Mouse (Mus musculus) kidney, postnatal 4 days (tissue): ENCODE results near the gene Esrra.

Experiments used
- DNase-seq, 2 experiments: peaks; one replicate each; pipeline ENCODE4 v3.0.0; 2021; ENCODE audit warnings: mixed read lengths in 2 of 2

Gene Esrra

DNA sequence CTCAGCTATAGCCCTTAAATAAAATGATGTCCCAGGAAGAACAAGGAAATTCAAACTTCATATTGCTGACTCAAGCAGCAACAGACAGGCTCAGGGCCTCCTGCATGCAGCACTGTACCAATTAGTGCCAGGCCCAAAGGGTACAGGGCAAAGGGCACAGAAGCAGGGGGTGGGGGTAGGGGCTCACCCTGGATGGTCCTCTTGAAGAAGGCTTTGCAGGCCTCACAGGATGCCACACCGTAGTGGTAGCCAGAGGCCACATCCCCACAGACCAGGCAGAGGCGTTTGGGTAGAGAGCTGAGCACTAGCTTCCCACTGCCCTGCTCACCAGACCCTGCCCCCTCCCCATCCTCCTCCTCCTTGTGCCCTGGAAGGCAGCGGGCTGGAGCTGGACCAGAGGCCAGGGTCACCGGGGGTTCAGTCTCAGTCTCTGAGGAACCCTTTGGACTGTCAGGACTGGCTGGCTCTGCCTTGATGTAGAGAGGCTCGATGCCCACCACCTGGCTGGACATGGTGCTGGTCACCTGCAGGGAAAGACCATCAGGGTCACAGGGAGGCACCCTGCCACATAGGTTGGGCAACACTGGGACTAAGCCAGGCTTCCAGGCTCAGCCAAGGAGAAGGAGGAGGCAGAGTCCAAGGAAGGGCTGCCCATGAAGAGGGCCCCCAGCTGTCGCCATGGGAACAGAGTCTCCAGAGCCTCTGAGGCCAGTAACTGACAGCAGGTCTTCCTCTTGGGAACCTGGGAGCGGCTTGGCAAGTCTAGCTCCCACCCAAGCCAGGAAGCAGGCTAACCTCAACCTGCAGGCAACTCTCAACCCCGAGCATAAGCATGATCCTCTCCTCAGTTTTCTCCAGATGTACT is 1.5 kb downstream of the Esrra start:
- peak; percentile 68 to 80 for DNase-seq

DNA sequence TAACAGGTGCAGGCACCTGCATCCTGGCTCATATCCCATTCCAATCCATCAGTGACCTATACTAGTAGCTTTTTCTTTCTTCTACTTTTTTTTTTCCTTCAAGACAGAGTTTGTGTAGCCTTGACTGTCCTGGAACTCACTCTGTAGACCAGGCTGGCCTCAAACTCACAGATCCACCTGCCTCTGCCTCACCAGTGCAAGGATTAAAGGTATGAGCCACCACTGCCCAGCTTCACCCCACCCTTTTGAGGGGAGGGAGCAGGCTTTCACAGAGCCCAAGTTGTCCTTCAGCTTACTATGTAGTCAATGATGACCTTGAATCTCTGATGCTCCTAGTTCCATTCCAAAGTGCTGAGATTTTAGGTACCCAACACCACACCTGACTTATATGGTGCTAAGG is 2.2 kb downstream of the Esrra start:
- no peak for DNase-seq

DNA sequence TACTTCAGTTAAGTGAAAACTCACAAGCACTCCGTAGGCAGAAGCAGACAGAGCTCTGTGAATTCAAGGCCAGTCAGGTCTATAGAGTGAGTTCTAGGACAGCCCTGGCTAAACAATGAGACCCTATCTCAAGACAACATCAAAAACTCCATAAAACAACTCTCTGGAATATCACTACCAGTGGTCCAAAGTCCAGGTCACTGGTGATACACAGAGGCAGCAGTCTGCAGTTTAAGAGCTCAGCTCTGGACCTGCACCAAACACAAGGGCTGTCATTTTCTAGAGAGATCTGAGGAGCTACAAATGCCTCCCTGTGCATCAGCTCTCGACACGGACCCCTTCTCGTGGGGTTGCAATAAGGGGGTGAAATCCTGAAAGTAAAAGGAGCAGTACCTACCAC is 3.3 kb downstream of the Esrra start:
- DNase-seq, result no peak

DNA sequence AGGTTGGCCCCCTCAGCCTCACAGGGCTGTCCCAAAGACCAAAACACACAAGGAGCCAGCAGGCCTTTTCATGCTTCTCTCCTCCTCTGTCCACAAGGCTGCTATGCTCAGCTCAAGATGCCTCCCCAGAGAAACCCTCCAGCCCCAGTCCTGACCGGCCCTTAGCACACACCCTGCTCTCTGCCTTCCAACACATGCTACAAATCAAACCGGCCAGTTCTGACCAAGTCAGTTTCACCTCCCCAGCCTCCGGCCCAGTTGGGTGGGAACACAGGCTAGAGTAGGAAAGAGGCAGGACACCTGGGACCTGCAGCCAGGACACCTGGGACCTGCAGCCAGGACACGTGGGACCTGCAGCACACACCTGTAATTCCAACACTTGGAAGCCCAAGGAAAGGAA is 5.1 kb downstream of the Esrra start:
- DNase-seq, result no peak

DNA sequence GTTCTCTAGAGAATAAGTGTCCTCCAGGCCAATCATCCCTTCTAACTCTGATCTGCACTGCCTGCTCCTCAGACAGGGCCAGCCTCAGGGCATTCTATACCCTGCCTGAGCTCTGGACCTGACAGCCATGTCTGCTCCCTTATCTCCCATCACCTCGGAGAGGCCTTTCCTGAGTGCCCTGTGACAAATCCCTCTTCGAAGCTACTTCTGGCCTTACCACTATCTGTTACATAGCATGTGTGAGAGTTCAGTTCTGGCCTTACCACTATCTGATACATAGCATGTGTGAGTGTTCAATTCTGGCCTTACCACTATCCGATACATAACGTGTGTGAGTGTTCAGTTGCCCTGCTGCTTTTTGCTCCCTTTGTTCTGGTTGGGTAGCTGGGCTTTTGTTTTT is 6.3 kb downstream of the Esrra start:
- DNase-seq, result no peak

DNA sequence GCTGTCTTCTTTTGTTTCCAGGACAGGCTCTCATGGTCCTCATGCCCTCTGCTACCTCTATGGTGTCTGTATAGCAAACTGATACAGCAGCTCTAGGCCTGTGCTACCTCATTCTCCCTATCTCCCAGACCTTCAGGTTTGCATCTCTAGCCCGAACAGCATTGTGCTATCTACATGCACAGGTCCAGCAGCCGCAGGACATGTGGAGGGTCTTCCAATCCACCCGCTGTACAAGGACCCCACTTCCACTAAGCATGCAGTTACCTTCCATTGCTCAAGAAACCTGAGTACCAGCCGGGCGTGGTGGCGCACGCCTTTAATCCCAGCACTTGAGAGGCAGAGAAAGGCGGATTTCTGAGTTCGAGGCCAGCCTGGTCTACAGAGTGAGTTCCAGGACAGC is 7.1 kb downstream of the Esrra start:
- DNase-seq, result no peak

DNA sequence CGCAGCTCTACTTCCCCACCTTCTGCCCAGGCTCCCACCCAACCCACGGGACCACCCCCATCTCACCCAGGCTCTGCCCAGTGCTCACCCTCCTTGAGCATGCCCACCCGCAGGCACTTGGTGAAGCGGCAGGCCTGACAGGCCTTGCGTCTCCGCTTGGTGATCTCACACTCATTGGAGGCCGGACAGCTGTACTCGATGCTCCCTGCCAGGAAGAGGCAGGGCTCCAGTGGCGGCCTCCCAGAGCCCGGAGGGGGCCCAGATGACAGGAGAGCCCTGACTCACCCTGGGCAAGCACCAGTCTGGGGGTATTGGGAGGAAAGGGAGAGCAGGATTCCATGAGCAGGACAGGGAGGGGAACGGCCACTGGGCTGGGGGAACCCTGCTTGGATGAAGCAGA is 7.6 kb downstream of the Esrra start:
- DNase-seq, result no peak

DNA sequence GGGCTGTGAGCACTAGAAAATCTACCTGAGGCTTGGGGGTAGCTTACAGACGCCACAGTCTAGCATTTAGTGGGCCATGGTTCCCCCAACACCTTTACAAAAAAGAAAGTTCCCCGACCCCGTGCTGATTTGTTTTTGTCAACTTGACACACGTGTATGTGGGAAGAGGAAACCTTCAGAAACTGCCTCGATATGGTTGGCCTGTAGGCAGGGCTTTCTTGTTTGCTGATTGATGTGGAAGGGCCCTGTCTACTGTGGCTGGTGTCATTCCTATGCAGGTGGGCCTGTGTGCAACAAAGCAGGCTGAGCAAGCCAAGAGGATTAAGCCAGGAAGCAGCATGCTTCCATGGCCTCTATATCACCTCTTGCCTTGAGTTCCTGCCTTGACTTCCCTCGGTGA is 8.6 kb downstream of the Esrra start:
- DNase-seq, result no peak

DNA sequence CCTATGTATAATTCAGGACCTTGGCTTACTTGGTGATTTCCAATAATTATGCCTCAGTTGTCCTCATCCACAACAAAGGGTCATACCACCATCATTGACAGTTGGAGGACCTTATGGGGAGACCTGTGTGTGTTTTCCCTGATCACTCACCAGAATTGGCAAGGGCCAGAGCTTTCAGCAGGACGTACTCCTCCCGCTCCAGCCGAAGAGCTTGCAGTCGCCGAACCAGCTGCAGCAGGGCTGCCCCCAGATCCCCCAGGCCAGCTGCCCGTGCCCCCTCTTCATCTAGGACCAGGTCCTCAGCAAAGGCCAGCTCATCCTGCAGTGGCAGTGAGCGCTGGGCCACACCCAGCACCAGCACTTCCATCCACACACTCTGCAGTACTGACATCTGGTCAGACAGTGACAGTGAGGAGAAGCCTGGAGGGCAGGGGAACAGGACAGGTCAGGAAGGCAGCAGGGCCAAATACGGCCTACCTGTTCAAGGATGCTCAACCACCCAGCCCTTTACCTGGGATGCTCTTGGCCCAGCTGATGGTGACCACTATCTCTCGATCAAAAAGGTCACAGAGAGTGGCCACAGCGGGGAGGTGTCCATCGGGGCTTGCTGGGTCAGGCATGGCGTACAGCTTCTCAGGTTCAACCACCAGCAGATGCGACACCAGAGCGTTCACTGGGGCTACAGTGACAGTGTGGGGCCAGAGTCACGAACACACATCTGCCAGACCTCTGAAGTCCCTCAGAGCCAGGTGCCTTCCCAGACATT is 9.2 kb downstream of the Esrra start:
- no peak for DNase-seq

DNA sequence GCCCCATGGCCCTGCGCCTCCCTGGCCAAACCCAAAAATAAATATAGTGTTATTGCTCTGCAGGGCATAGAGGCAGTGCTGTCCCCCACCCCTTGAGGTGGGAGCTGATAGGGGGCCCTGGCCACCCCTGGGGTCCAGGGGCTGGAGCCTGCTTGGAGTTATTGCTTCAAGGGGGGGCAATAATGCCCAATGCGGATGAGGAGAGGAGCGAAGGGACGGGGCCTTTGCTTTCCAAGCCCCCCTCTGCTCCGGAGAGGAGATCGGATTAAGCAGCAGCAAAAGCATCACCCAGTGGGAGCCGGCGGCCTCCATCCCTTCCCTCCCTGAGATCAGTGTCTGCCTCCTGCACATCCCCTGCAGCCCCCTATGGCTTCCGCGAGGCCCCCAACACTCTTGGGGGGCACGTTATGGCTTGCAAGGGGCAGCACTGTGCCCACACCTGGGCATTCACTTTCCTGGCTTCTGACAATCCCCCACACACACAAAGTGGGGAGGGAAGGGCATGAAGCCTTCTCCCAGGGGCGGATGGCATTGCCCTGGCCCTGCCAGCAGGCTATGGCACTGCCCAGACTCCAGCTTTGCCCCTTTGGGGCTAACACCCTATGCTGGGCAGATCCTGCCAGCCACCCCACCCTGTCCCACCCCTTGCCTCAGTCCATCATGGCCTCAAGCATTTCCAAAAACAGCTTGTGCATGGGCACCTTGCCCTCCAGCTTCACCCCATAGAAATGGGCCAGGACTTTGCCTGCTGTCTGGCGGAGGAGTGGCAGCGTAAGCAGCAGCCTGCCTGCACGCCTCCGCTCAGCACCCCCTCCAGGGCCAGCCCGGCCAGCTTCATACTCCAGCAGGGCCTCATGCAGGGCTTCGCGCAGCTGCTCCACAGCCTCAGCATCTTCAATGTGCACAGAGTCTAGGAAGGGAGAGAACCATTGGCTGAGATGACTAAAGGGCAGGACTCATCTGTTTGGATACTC is 10.2 kb downstream of the Esrra start:
- DNase-seq, result no peak

DNA sequence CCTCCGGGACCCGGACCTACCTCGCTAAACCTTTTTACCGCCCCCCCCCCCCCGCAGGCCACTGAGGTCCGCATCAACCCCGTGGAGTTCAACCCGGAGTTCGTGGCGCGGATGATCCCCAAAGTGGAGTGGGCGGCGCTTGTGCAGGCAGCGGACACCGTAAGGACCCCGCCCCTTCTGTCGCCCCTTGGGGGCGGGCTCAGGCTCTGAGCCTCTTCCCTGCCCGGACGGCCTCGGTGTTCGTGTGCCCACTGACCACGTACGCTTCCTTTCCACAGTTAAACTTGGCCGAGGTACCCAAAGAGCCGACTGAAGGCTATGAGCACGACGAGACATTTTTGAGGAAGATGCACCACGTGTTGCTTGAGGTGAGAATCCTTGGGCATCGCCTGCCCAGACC is 11.3 kb downstream of the Esrra start:
- DNase-seq, result peak; percentile 69 to 82

DNA sequence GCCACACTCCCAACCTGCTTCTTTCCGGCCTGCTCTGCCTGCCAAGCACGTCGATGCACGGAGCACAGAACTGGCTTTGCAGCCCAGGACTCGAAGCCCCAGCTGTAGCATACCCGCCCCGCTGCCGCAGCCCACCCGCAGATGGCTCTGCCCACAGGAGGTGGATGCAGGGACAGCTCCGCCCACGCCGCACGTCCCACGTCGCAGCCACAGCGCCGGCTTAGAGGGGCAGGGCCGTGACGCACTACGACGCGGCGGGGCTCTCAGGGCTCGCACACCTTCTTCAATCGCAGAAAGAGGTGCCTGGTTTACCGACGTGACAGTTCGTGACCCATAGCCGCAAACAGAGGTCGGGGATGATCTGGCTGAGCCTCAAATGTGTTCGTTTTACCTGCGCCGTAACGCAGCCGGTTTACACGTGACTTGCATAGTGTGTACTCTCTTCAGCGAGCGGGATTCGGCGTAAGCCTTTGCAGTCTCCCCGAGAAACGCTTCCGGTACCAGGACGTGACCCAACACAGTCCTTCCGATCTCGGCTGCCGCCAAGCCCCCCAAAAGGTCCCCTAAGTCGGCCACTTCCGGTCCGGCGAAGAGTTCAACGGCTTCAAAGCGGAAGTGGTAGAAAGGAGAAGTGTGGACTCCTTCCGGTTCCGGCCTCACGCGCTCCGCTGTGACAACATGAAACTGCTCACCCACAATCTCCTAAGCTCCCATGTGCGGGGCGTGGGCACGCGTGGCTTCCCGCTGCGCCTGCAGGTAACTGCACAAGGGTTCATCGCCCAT is 11.9 kb downstream of the Esrra start, which contains the start of the genes Trmt112 and Prdx5:
Gene Trmt112, plus strand, starts transcription at position 192 of the 783 bp plus-strand sequence.
Gene Prdx5, minus strand, starts transcription at position 600 of the 783 bp plus-strand sequence.
- peak; percentile 93 to 97 for DNase-seq

DNA sequence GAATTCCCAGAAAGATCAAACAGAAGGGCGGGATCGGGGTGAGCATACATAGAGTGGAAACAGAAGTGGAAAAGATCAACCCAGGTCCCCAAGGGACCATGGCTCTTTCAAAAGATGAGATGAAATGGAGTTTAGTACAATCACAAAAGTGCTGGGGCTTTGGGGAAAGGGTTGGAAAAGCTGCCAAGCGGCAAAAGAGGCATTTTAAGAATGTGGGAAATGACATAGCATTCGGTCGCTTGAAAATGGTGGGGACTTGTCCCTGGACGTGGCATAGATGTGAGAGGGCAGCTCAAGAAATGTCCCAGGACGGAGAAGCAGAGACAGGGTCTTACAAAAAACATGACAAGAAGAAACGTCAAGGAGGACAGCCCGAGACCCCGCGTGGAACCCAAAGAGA is 12.6 kb downstream of the Esrra start:
- DNase-seq, result peak in 1 of 2 experiments; percentile 42

DNA sequence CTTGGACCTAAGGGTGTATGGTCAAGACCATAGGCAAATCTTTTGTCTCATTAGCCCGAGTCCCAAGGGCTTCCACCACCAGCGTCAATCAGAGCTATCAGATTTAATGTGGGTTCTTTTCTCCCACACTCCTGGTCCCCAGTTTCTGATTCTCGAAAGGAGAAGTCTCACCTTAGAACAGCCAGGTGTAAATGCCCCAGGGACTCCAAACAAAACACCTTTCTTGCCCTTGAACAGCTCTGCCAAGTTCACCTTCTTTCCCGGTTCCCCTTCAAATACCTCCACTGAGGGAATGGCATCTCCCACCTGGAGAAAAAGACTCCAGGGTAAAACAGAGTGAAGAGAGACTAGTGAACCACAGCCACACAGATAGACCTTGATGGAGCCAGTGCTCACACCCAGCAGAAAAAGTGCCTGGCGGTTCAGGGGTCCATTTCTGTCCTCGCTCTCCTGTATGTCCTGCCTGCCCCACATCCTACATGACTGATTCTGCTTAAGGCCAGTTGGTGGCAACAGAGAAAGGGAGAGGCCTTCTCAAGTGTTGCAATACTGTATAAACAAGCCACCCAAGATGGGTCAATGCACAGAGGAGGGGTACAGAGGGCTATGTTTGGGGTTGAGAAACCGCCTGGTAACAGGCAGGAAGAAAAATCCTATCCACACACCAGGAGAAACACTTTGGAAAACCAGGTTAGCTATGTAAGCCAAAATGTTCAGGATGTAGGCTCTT is 13.6 kb downstream of the Esrra start:
- DNase-seq, result no peak

DNA sequence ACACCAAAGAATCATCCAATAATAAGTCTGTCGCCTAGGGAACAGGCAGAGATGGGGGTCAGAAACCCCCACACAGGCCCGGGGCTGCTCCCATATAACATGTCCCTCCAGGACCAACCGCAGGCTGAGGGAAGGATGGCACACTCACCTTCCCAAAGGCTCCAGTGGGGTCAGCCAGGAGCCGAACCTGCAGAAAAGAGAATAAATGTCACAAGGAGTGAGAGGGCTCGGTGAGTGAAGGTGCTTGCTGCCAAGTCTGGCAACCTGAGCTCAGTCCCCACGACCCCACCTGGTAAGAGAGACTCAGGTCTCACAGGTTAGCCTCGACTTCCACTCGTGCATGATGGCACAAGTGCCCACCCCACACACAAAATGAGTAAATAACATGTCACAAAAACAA is 14.5 kb downstream of the Esrra start:
- no peak for DNase-seq

DNA sequence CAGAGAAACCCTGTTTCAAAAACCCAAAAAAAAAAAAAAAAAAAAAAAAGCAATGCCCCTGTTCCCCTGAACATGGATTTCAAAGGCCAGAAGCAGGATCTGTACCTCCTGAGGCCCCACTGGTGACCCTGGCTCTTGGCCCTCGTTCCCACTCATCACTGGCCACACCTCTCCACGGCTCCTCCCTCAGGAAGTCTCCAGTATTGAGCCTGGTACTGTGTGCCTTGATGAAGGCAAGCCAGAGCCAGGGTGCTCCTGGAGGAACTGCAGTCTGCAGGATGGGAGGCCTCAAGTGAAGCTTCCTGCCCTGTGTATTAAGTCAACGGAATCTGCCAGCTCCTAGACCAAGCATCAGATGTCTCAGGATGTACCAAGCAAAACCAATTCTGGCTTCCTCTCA is 15.4 kb downstream of the Esrra start:
- no peak for DNase-seq

DNA sequence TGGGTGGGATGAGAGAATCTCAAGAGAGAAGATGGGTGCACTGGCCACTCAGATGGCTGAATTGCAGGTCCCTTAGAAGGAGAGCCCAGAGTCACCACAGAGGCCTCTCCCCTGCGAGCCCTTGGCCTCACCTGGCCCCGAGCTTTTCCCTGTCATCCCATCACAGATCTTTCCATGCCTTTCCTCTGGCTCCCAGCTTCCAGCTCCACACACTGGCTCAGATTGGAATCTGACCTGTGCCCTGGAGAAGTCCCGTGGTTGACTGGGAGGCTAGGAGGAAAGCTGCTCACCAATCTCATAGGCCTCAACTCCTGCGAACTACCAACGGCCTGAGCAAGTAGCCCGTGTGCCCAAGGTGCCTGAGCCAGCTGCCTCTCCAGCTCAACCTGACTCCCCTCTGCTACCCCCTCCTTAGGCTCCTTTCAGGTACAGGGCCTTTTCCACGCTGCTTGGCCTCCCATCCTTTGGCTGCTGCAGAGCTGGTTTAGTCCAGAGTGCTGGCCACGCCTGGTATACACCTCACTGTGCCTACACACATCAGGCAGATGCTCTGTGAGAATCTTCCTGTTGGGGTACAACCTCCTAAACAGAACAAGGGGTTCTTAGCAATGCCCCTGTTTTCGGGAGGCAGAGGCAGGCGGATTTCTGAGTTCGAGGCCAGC is 16.0 kb downstream of the Esrra start:
- DNase-seq, result no peak

DNA sequence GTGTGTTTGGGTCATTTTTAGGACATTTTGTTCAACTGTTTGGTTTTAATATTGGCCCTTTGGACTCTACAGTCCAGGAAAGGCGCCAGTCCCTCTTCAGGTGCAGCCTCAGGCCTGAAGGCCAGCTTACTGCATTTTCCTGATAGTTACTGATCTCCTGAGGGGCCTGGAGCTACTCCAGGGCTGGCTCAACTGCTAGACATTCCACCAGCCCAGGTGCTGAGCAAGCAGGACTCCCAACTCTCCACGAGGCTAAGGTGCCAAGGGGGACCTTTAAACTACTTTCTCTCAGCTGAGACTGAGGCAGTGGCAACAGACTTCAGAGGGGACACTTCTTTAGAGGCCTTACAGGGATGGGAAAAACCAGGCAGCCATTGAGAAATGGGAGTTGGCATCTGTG is 16.8 kb downstream of the Esrra start:
- peak in 1 of 2 experiments; percentile 53 for DNase-seq

DNA sequence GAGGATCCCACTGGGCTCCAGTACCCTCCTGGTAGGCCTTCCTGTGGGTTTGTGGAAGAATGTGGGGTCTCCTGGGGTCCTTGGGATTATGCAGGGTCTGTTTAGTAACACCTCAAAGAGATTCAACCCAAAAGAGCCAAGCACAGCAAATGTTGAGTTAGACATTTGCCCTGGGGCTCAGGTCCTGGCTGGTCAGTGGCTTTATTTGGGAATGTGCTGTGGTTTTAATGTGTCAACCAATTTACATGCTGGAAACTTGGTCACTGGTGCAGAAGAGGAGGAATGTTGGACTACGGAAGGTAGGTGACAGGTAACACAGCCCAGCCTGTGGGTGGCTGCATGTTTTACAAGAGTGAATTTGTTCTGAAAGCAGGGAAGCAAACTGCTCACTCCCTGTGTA is 18.6 kb downstream of the Esrra start:
- no peak for DNase-seq

DNA sequence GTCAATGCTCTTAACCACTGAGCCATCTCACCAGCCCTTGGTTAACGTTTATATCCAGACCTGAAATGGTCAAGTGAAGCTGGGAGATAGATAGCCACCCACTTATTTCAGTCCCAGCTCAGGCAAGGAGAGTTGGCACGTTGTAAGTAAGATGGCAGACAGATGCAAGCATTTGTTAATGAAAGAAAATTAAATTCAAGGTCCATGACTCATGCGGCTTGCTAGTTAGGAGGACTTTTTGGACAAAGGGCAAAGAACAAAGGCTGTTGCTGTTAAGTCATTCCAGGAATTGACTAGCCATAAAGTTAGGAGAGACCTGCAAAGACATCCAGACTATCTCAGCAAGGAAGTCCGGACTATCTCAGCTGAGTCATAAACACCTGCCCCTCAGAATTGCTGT is 22.0 kb downstream of the Esrra start:
- no peak for DNase-seq
